Mouse (Mus musculus) kidney, embryonic 15.5 days (tissue): ENCODE measurements at regions not wholly inside any gene's neighbourhood (a gene's known extent, or its start where the extent isn't known, plus 50 kb on each side); places are given as distances from the start of the nearest gene placed in this dataset.
A peak's percentile ranks its signal among the peaks of the same experiment; 100 is the strongest.

Experiments used
- ATAC-seq: fragments of 200-750 bp; cut with Nextera tagmentation; replicated peaks from 2 replicates; pipeline ENCODE4 v1.8.0; 2017; ENCODE audit warnings: moderate TSS enrichment; ENCODE audit not compliant: low FRiP score
- H3K27ac ChIP-seq: fragments of 300-500 bp; sonication (generic); 2 replicates; pipeline ENCODE4 v1.5.1; 2015; ENCODE audit warnings: mild to moderate bottlenecking, inconsistent platforms
- H3K27me3 ChIP-seq: fragments of 300-500 bp; sonication (generic); 2 replicates; pipeline ENCODE4 v1.6.1; 2015; ENCODE audit warnings: inconsistent platforms
- H3K36me3 ChIP-seq: fragments of 300-500 bp; sonication (generic); 2 replicates; pipeline ENCODE4 v1.6.1; 2015; ENCODE audit warnings: inconsistent platforms
- H3K4me1 ChIP-seq: fragments of 300-500 bp; sonication (generic); 2 replicates; pipeline ENCODE4 v1.6.1; 2015; ENCODE audit warnings: inconsistent platforms
- H3K4me2 ChIP-seq: fragments of 300-500 bp; sonication (generic); 2 replicates; pipeline ENCODE4 v1.6.1; 2015; ENCODE audit warnings: moderate library complexity, mild to moderate bottlenecking, inconsistent platforms
- H3K4me3 ChIP-seq: fragments of 300-500 bp; sonication (generic); replicated peaks from 2 replicates; pipeline ENCODE4 v1.5.1; 2015; ENCODE audit warnings: mild to moderate bottlenecking, inconsistent platforms
- H3K9ac ChIP-seq: fragments of 300-500 bp; sonication (generic); 2 replicates; pipeline ENCODE4 v1.6.1; 2015; ENCODE audit warnings: mild to moderate bottlenecking, inconsistent platforms
- H3K9me3 ChIP-seq: fragments of 300-500 bp; sonication (generic); replicated peaks from 2 replicates; pipeline ENCODE4 v1.6.1; 2016; ENCODE audit warnings: inconsistent platforms
- WGBS: fragments of 180-500 bp; shearing (Covaris S2); methylation state at CpG from one replicate; pipeline ENCODE4 v1.1.7; 2015; ENCODE audit warnings: mixed read lengths; 5-methylcytosine and 5-hydroxymethylcytosine counted together

- WGBS = 1% methylated on average over 2 of the region's 2 CpGs
- Histone ChIP-seq H3K4me1 (0 out of 2 replicates have a peak, but pooled peaks cover 10% of the 10 kb centered on the region), H3K9ac (no peak overlapping the region), H3K27ac (no peak overlapping the region), H3K4me2 (no peak overlapping the region), H3K27me3 (no peaks in the 10 kb centered on the region), H3K9me3 (no peaks in the 10 kb centered on the region), H3K4me3 (no peak overlapping the region), H3K36me3 (no peaks in the 10 kb centered on the region)
- ATAC-seq = peak; percentile 62; the same call in 1 of the 2 replicates
Measured at GRCm38 (mm10) chr17:83001567-83001966, 213.5 kb upstream of the Pkdcc start.

- no peaks in the 10 kb centered on the region for H3K36me3 ChIP-seq
- no peak overlapping the region for H3K9ac ChIP-seq
- H3K4me2 ChIP-seq = no peak overlapping the region
- no peak overlapping the region for H3K27ac ChIP-seq
- 0 out of 2 replicates have a peak, but pooled peaks cover under 1% of the 10 kb centered on the region for H3K4me1 ChIP-seq
- ATAC-seq = no peak
- WGBS = 80% methylated on average over 1 of the region's 1 CpGs
- H3K9me3 ChIP-seq = no peaks in the 10 kb centered on the region
- peaks cover 4% of the 10 kb centered on the region; the same call in 1 of the 2 replicates for H3K27me3 ChIP-seq
- H3K4me3 ChIP-seq = no peak overlapping the region
Measured at GRCm38 (mm10) chr17:83010845-83011244, 204.2 kb upstream of the Pkdcc start.

- 62% methylated on average over 2 of the region's 2 CpGs for WGBS
Measured at GRCm38 (mm10) chr17:83015656-83016055, 199.4 kb upstream of the Pkdcc start.

GRCm38 (mm10) chr17:83016936-83017335 is 198.2 kb upstream of the Pkdcc start:
- no peak overlapping the region for H3K4me3 ChIP-seq
- ATAC-seq = no peak
- H3K36me3 ChIP-seq = no peaks in the 10 kb centered on the region
- H3K4me1 ChIP-seq = peaks cover 21% of the 10 kb centered on the region
- no peaks in the 10 kb centered on the region for H3K9me3 ChIP-seq
- no peak overlapping the region for H3K4me2 ChIP-seq
- WGBS = 94% methylated on average over 5 of the region's 5 CpGs
- H3K27me3 ChIP-seq = 0 out of 2 replicates have a peak, but pooled peaks cover 4% of the 10 kb centered on the region
- H3K9ac ChIP-seq = no peak overlapping the region
- H3K27ac ChIP-seq = no peak overlapping the region

More at GRCm38 (mm10) chr17:83015656-83016055, 199.4 kb upstream of the Pkdcc start:
- Histone ChIP-seq H3K4me2 (no peak overlapping the region), H3K36me3 (no peaks in the 10 kb centered on the region), H3K27ac (no peak overlapping the region), H3K4me1 (peaks cover 14% of the 10 kb centered on the region), H3K9ac (no peak overlapping the region), H3K27me3 (0 out of 2 replicates have a peak, but pooled peaks cover 4% of the 10 kb centered on the region), H3K9me3 (no peaks in the 10 kb centered on the region), H3K4me3 (no peak overlapping the region)
- no peak for ATAC-seq

GRCm38 (mm10) chr17:83019267-83019666 is 195.8 kb upstream of the Pkdcc start:
- no peak for ATAC-seq
- no peak overlapping the region for H3K4me3 ChIP-seq
- no peaks in the 10 kb centered on the region for H3K36me3 ChIP-seq
- no peaks in the 10 kb centered on the region for H3K9me3 ChIP-seq
- WGBS = 70% methylated on average over 5 of the region's 5 CpGs
- peak overlapping the region; percentile 66; the same call in 1 of the 2 replicates for H3K27ac ChIP-seq
- peaks cover 21% of the 10 kb centered on the region for H3K4me1 ChIP-seq
- no peak overlapping the region for H3K9ac ChIP-seq
- H3K27me3 ChIP-seq = 0 out of 2 replicates have a peak, but pooled peaks cover 4% of the 10 kb centered on the region
- no peak overlapping the region for H3K4me2 ChIP-seq

- 23% methylated on average over 10 of the region's 10 CpGs for WGBS
- H3K4me2 ChIP-seq = no peak overlapping the region
- H3K9ac ChIP-seq = no peak overlapping the region
- H3K27ac ChIP-seq = peak overlapping the region; percentile 66
- H3K9me3 ChIP-seq = no peaks in the 10 kb centered on the region
- H3K36me3 ChIP-seq = no peaks in the 10 kb centered on the region
- ATAC-seq = peak; percentile 80
- H3K27me3 ChIP-seq = no peaks in the 10 kb centered on the region
- H3K4me1 ChIP-seq = peaks cover 25% of the 10 kb centered on the region
- no peak overlapping the region for H3K4me3 ChIP-seq
Measured at GRCm38 (mm10) chr17:83020576-83020975, 194.5 kb upstream of the Pkdcc start.

- Histone ChIP-seq H3K4me2 (no peak overlapping the region), H3K9me3 (no peaks in the 10 kb centered on the region), H3K36me3 (no peaks in the 10 kb centered on the region), H3K27ac (no peak overlapping the region), H3K27me3 (no peaks in the 10 kb centered on the region), H3K9ac (no peak overlapping the region), H3K4me3 (no peak overlapping the region), H3K4me1 (peaks cover 15% of the 10 kb centered on the region)
- 11% methylated on average over 5 of the region's 5 CpGs for WGBS
- peak; percentile 68 for ATAC-seq
Measured at GRCm38 (mm10) chr17:83025340-83025816, 189.7 kb upstream of the Pkdcc start.

GRCm38 (mm10) chr17:83034914-83035573 is 180.0 kb upstream of the Pkdcc start:
- no peak overlapping the region for H3K9ac ChIP-seq
- WGBS = 30% methylated on average over 6 of the region's 6 CpGs
- no peaks in the 10 kb centered on the region for H3K27me3 ChIP-seq

GRCm38 (mm10) chr17:83035574-83035918 is 179.5 kb upstream of the Pkdcc start:
- ATAC-seq = peak; percentile 78

More at GRCm38 (mm10) chr17:83034914-83035573, 180.0 kb upstream of the Pkdcc start:
- no peaks in the 10 kb centered on the region for H3K36me3 ChIP-seq
- no peaks in the 10 kb centered on the region for H3K9me3 ChIP-seq
- no peak overlapping the region for H3K4me2 ChIP-seq
- peak overlapping the region; percentile 92 for H3K27ac ChIP-seq
- H3K4me1 ChIP-seq = peaks cover 6% of the 10 kb centered on the region; the same call in 1 of the 2 replicates
- peak; percentile 72 for ATAC-seq
- H3K4me3 ChIP-seq = no peak overlapping the region

GRCm38 (mm10) chr17:83039563-83039962 is 175.5 kb upstream of the Pkdcc start:
- no peaks in the 10 kb centered on the region for H3K9me3 ChIP-seq
- H3K4me1 ChIP-seq = peaks cover 13% of the 10 kb centered on the region
- no peak overlapping the region for H3K4me2 ChIP-seq
- H3K9ac ChIP-seq = no peak overlapping the region
- no peak for ATAC-seq
- H3K27ac ChIP-seq = no peak overlapping the region
- 86% methylated on average over 3 of the region's 3 CpGs for WGBS
- H3K27me3 ChIP-seq = no peaks in the 10 kb centered on the region
- H3K4me3 ChIP-seq = no peak overlapping the region
- H3K36me3 ChIP-seq = no peaks in the 10 kb centered on the region

More at GRCm38 (mm10) chr17:83035574-83035918, 179.5 kb upstream of the Pkdcc start:
- Histone ChIP-seq H3K9ac (no peak overlapping the region), H3K27me3 (no peaks in the 10 kb centered on the region), H3K27ac (peak overlapping the region; percentile 92), H3K4me3 (no peak overlapping the region), H3K4me2 (no peak overlapping the region), H3K36me3 (no peaks in the 10 kb centered on the region), H3K9me3 (no peaks in the 10 kb centered on the region), H3K4me1 (peaks cover 6% of the 10 kb centered on the region; the same call in 1 of the 2 replicates)
- WGBS = 34% methylated on average over 5 of the region's 5 CpGs

- Histone ChIP-seq H3K4me3 (no peak overlapping the region), H3K4me1 (peaks cover 13% of the 10 kb centered on the region), H3K9ac (no peak overlapping the region), H3K9me3 (no peaks in the 10 kb centered on the region), H3K4me2 (no peak overlapping the region), H3K27ac (peak overlapping the region; percentile 23; the same call in 1 of the 2 replicates), H3K27me3 (no peaks in the 10 kb centered on the region), H3K36me3 (no peaks in the 10 kb centered on the region)
- ATAC-seq = no peak; the same call in 1 of the 2 replicates
- WGBS = 63% methylated on average over 6 of the region's 6 CpGs
Measured at GRCm38 (mm10) chr17:83044515-83044914, 170.6 kb upstream of the Pkdcc start.

- Histone ChIP-seq H3K4me2 (no peak overlapping the region), H3K4me1 (peaks cover 10% of the 10 kb centered on the region), H3K27me3 (no peaks in the 10 kb centered on the region), H3K9ac (no peak overlapping the region), H3K36me3 (no peaks in the 10 kb centered on the region), H3K27ac (no peak overlapping the region; the same call in 1 of the 2 replicates), H3K4me3 (no peak overlapping the region), H3K9me3 (no peaks in the 10 kb centered on the region)
- ATAC-seq = no peak
- WGBS = 67% methylated on average over 13 of the region's 13 CpGs
Measured at GRCm38 (mm10) chr17:83049972-83050535, 165.0 kb upstream of the Pkdcc start.
